Mouse (Mus musculus): ENCODE data around the gene Cachd1. TPM values are rescaled to one million over a fixed set of nuclear protein-coding genes. Genes with fewer than 3 reads are reported as not detected.

Gene Cachd1
- total RNA-seq, 2 experiments from 2014 or later: 34.9 to 35.3 TPM

DNA sequence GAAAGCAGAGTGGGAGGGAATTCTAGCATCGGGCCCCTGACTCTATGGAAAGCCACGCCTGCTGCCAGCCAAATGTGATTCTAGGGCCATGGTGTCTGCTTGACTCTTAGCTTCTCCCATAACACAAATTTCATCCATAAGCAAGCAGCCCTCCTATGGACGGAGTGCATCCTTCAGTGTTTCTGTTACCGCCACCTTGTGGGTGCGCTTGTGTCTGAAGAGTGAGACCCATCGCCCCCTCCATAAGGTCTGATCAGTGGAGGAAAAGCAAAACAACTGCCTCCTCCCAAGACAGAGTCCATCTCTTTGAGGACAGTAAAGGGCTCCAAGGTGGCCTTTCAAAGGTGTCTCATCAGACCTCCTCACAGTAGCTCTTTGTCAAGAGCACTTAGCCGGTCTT, 201.0 kb downstream of the Cachd1 start:
- no peak for DNase-seq (ENCODE audit: low spot score in 2 of 2)

DNA sequence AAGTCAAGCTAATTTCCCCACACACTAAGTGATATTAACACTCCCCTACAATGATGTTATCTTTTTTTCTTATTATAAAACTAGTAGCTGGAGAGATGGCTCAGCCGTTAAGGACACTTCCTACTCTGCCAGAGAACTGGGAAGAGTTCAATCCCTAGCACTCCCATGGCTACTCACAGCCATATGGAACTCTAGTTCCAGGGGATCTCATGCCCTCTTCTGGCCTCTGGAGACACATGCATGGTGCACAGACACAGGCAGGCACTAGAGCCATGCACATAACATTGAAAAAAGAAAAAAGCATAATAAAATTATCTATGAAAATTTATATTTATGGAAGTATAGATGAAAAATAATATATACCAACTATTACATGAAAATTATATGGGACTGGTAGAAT, 210.7 kb downstream of the Cachd1 start:
- no peak for DNase-seq (ENCODE audit: low spot score in 2 of 2)

DNA sequence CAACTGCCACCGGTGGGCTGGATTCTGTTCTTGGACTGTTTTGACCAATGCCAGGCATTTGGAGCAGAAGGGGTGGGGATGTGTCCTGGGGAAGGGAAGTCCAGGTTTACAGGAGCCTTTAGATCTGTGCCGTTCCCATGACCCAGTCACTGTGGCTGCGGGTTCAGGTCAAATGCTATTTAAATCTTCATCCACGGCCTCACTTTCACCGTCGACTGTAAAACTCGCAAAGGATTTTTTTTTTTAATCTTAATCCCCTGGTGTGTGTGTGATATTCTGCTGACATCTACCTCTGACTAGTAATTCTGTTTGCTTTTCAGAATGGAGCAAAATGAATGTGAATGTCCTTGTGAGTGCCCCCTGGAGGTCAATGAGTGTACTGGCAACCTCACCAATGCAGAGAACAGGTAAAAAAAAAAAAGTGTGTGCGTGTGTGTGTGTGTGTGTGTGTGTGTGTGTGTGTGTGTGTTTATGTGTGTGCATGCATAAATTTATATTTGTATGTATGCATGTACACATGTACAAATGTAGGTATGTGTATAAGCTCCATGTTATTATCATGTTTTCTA, 211.8 kb downstream of the Cachd1 start:
- DNase-seq (ENCODE audit: low spot score in 2 of 2): peak in 1 of 2 experiments; percentile 55

GRCm38 (mm10) chr4:100990996-100991395, 214.5 kb downstream of the Cachd1 start:
- no peak for DNase-seq (ENCODE audit: low spot score in 2 of 2)

DNA sequence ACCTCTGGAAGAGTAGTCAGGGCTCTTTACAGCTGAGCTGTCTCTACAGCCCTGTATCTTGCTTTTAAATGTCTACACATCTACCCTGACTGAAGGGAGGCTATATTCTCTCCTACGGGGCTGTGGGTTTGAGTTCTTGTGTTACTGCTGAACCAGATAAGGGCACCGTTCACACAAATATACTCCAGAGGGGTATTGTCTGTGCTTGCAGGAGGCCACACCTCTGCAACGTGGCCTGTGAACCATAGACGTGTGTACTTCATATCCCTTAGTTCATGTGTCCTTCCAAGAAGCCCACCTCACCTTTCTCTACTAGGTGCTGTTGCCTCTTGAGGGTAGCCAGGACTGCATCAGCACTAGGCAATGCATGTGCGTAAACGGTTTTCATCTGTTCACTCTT, 215.6 kb downstream of the Cachd1 start:
- DNase-seq (ENCODE audit: low spot score in 2 of 2): no peak

DNA sequence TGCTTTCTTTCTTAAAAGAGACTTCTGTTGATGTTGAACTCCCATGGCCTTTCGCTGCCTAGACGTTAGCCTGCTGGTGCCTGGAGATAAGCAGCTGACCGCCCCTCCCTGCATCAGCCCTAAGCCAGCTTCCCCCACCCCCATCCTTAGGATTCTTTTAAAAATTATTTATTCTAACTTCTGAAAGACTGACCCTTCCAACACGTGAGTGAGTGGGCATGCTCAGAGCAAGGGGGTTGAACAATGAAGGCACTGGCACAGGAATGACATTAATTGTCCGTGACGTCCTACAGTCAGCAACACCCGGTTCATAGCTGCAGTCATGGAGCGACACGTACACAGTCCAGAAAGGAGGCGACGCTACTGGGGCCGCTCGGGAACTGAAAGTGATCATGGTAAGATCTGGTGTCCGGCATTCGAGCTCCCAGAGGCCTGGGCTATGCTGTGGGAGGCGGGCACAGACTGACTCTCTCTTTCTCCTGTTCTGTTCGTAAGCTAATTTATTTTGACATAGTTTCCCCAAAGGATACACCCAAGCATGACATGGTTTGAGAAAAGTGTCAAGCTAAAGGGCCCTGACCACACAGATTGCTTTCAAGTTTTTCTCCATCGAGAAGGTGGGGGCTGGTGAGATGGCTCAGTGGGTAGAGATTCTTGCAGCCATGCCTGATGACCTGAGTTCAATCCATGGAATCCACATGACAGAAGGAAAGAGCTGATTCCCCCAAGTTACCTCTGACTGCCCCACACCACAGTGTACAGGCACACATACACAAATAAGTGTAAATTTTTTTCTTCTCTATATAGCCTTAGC, 218.2 kb downstream of the Cachd1 start:
- DNase-seq (ENCODE audit: low spot score in 2 of 2): no peak

DNA sequence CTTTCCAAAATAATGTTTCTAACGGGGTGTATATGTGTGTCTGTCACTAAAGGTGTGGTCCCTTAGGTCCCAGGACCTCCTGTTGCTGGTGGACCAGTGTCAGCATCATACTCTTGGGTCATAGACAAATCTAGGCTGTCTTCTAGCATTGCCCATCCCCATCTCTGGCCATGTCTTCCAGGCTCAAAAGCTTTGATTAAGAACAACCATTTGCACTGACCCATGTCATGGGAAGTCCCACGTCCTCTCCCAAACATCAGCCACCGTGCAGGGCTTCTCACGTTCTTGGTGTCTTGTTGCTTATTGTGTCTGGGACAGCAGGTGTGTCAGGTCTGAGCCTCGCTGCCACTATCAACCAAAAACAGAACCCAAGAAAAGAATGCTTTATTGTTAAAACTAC, 219.1 kb downstream of the Cachd1 start:
- no peak for DNase-seq (ENCODE audit: low spot score in 2 of 2)

- no peak for DNase-seq (ENCODE audit: low spot score in 2 of 2)
Measured at GRCm38 (mm10) chr4:100996060-100996651, 219.7 kb downstream of the Cachd1 start.

DNA sequence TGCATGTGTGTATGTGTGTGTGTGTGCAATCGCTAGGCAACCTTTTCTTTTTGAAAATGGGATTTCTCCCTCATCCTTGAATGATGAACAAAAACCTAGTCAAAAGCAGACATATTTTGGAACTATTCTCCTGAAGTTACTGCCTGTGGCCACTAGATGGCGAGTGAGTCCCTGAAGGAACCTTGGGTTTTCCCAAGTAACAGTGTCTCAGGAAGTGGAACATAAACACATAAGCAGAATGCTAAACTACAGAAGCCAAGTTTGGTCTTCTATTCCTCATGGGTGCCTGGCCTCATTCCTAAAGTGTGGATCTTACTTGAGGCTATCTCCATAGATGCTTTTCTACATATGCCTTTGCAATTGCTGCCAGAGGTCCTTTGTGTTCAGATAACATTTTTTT, 221.7 kb downstream of the Cachd1 start:
- peak; percentile 42 to 83 for DNase-seq (ENCODE audit: low spot score in 2 of 2)

GRCm38 (mm10) chr4:100998906-100999305, 222.4 kb downstream of the Cachd1 start:
- no peak for DNase-seq (ENCODE audit: low spot score in 2 of 2)

- DNase-seq (ENCODE audit: low spot score in 2 of 2): no peak
Measured at GRCm38 (mm10) chr4:101000622-101001021, 224.1 kb downstream of the Cachd1 start.

- no peak for DNase-seq (ENCODE audit: low spot score in 2 of 2)
Measured at GRCm38 (mm10) chr4:101001073-101001472, 224.6 kb downstream of the Cachd1 start.

DNA sequence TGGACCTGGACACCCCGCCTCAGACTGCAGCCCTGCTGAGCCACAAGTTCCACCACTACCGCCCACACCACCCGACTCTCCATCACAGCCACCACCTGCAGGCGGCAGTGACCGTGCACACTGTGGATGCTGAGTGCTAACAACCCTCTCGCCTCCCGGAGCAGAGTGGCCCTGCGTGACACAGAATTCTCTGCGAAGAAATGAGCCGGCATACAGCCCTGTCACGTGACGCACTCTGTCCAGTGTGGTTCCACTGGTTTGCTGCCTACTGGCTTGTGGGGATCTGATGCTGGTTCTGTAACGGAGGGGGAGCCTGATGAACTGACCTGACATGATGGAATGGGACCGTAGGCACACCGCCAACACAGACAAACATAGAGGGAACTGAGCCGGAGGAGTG, 226.5 kb downstream of the Cachd1 start:
- no peak for DNase-seq (ENCODE audit: low spot score in 2 of 2)

DNA sequence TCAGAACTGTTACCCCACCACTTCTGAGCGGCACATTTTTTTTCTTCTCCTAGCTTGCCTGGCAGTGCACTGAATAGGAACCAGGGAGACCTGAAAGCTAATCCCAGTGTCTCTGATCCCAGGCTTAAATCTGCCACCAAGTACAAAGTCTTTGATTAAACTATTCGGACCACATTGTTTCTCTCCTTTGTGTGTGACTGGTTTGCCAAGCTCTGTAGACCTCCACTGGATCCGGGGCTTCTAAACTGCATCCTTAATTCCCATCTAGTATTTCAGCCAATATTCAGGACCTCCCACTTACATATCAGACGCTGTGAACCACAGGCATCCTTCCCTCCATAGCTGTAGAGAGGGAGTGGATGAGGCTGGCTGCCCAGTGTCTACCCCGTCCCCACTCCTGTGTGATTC, 231.9 kb downstream of the Cachd1 start:
- DNase-seq (ENCODE audit: low spot score in 2 of 2): no peak

DNA sequence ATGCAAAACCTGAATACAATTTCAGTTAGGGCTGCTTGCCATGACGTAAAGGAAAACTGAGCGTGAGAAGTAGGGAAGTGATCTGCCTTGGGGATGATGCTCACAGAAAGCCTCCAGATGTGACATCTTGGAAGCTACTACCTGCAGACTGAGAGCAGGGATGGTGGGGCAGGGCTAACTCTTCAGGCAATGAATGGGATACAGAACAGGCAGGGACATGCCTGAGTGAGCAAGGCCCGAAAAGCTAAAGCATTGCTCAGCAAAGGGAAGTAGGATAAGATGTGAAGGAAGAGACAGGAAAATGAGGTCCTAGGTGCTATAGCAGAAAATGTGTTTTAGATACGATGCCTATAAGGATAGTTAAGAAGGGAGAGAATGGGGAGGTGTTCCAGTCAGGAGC, 232.6 kb downstream of the Cachd1 start:
- no peak for DNase-seq (ENCODE audit: low spot score in 2 of 2)

GRCm38 (mm10) chr4:101017806-101018205, 241.3 kb downstream of the Cachd1 start:
- no peak for DNase-seq (ENCODE audit: low spot score in 2 of 2)

- no peak for DNase-seq (ENCODE audit: low spot score in 2 of 2)
Measured at GRCm38 (mm10) chr4:101020596-101020995, 244.1 kb downstream of the Cachd1 start, which contains the start of gene Gm10577. Gene Gm10577 (minus strand): TSS chr4:101020696.

DNA sequence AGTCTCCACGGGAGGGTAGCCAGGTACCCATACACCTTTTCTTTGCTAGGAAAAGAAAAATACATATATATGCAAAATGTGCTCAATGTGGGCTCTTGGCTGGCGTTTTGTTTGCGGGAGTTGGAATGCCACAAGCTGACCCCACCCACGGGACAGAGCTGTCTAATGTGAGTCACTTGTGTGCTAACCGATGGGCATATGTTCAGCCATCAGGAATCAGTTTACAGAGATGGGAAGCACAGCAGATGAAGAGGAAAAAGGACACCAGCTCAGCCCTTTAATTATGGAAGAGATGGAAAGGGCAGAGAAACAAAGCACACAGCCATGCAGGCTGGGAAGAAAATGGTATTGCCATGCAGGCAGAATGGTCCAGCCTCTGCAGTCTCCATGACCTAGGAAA, 250.1 kb downstream of the Cachd1 start:
- DNase-seq (ENCODE audit: low spot score in 2 of 2): peak; percentile 75 to 81

- peak in 1 of 2 experiments; percentile 41 for DNase-seq (ENCODE audit: low spot score in 2 of 2)
Measured at GRCm38 (mm10) chr4:101026995-101027394, 250.5 kb downstream of the Cachd1 start.

- no peak for DNase-seq (ENCODE audit: low spot score in 2 of 2)
Measured at GRCm38 (mm10) chr4:101027852-101028411, 251.5 kb downstream of the Cachd1 start.

GRCm38 (mm10) chr4:101033047-101033446, 256.6 kb downstream of the Cachd1 start:
- no peak for DNase-seq (ENCODE audit: low spot score in 2 of 2)

DNA sequence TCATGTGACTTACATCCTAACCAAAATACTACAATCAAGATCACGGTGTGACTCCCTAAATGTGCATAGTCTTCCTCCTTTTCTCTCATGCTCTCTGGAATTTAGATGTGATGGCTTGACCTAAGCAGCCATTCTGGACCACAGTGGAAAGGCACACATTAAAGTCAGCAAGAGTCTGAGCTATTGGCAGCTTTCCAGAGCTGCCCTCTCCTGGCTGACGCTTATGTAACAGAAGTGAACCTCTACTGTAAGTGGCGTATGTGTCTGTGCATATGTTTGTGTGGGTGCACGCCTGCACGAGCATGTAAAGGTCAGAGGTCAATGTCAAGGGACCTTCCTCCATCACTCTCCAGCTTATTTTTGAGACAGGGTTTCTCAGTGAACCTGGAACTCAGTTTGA, 258.7 kb downstream of the Cachd1 start:
- no peak for DNase-seq (ENCODE audit: low spot score in 2 of 2)
